9 mouse cellular contexts compared by ENCODE assay signal in the genomic region with DNA sequence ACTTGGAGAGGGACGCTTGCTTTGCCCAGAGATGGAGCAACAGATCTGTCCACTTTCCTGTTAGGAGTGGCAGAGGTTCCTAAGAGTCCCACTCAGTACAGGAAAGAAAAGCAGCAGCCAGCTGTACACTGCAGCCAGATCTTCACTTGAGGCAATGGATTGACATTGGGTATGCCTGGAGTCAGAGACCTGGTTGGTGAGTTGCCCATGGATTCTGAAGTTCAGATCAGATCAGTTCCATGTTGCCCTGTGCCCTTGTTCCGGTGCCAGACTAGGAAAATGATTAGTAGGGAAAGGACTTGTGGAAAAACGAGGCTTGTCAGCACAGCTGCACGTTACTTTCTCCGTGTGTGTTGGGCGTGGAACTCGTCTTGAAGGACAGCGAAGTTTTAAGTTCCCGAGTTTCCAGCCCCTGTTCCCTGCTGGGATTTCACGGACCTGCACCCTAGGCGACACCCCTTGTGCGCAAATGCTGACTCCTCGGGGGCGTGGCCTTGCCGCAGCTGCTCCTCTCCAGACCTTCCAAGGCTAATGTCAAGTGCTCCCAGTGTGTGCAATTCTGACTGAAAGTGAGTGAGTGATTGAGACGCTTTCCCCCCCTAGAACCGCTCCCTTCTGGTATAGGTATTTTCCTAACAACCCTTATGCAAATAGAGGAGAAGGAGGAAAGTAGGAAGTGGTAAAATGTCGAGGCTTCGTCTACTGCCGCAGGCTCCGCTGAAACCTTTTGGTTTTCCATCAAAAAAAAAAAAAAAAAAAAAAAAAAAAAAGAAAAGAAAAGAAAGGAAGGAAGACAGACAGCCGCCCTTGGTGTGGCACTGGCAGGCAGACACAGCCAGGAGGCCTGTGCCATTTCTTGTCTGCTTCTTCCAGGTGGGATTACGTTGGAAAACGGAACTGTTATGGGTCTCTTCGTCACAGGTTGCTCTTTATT. TPM values are rescaled to one million over a fixed set of nuclear protein-coding genes. Genes with fewer than 3 reads are reported as not detected.
DNase-seq lines count a peak whose midpoint lies in the region; ATAC-seq and TF ChIP-seq lines count a peak whose summit lies in the region.
"Had no signal": no experiment of that assay in that cellular context is flagged by ENCODE, and none has a peak within 500 bp of the region (broad histone marks: within the 10 kb centered on the region; RNA-seq: fewer than 3 reads in every experiment).

No protein-coding gene starts in this region.

- peak overlapping the region; percentile 18; the same call in 1 of the 2 replicates for H3K9ac ChIP-seq in heart, embryonic 15.5 days
- H3K9ac ChIP-seq in kidney, postnatal 0 days (ENCODE audit: low read depth, low read length), result 0 out of 2 replicates have a peak overlapping the region, but pooled peaks have one; percentile 23

- H3K36me3 ChIP-seq in heart, embryonic 15.5 days, result no peaks in the 10 kb centered on the region
- no peaks in the 10 kb centered on the region for H3K36me3 ChIP-seq in kidney, postnatal 0 days (ENCODE audit: insufficient read depth, low read length)
- no peaks in the 10 kb centered on the region for H3K36me3 ChIP-seq in spleen, adult 2 months (ENCODE audit: control insufficient read depth, insufficient read depth, low read length)

- peak overlapping the region; percentile 71 for H3K4me2 ChIP-seq in heart, embryonic 15.5 days
- peak overlapping the region; percentile 64 for H3K4me2 ChIP-seq in kidney, postnatal 0 days (ENCODE audit: low read length)

- WGBS in heart, embryonic 15.5 days, result 8% methylated on average over 25 of the region's 25 CpGs
- 8% methylated on average over 25 of the region's 25 CpGs for WGBS in kidney, postnatal 0 days
- WGBS in spleen, adult 2 months, result 15% methylated on average over 25 of the region's 25 CpGs

- H3K4me1 ChIP-seq in embryonic fibroblast, embryonic 13.5 days (ENCODE audit: control insufficient read depth, insufficient read depth, low read length), result peaks cover 24% of the 10 kb centered on the region
- H3K4me1 ChIP-seq in heart, embryonic 15.5 days (replicated peaks), result peaks cover 22% of the 10 kb centered on the region
- H3K4me1 ChIP-seq in kidney, postnatal 0 days (replicated peaks; ENCODE audit: insufficient read depth, low read length), result peaks cover 15% of the 10 kb centered on the region; the same call in 1 of the 2 replicates
- H3K4me1 ChIP-seq in spleen, adult 2 months (ENCODE audit: control insufficient read depth, insufficient read depth, insufficient read length), result peaks cover 17% of the 10 kb centered on the region; the same call in 1 of the 2 replicates

- H3K27me3 ChIP-seq in heart, embryonic 15.5 days, result no peaks in the 10 kb centered on the region
- H3K27me3 ChIP-seq in kidney, postnatal 0 days (ENCODE audit: insufficient read depth, low read length), result no peaks in the 10 kb centered on the region
- H3K27me3 ChIP-seq in spleen, adult 2 months (ENCODE audit: control insufficient read depth, insufficient read depth, low read length), result no peaks in the 10 kb centered on the region

- peak overlapping the region; percentile 8; the same call in 1 of the 2 replicates for H3K4me3 ChIP-seq in embryonic fibroblast, embryonic 13.5 days (ENCODE audit: insufficient read depth, low read length)
- H3K4me3 ChIP-seq in heart, embryonic 15.5 days, result peak overlapping the region; percentile 41
- peak overlapping the region; percentile 17 for H3K4me3 ChIP-seq in kidney, postnatal 0 days (replicated peaks; ENCODE audit: low read depth, low read length)
- H3K4me3 ChIP-seq in spleen, adult 2 months (ENCODE audit: extremely low read depth, insufficient read depth, insufficient read length), result peak overlapping the region; percentile 35

- H3K27ac ChIP-seq in embryonic fibroblast, embryonic 13.5 days (ENCODE audit: insufficient read depth, low read length), result 0 out of 2 replicates have a peak overlapping the region, but pooled peaks have one; percentile 12
- H3K27ac ChIP-seq in heart, embryonic 15.5 days, result no peak overlapping the region
- H3K27ac ChIP-seq in kidney, postnatal 0 days, result peak overlapping the region; percentile 50; the same call in 1 of the 2 replicates
- H3K27ac ChIP-seq in spleen, adult 2 months (ENCODE audit: insufficient read depth, low read length), result 0 out of 2 replicates have a peak overlapping the region, but pooled peaks have one; percentile 2

- no peaks in the 10 kb centered on the region for H3K9me3 ChIP-seq in heart, embryonic 15.5 days (replicated peaks)
- H3K9me3 ChIP-seq in kidney, postnatal 0 days (replicated peaks; ENCODE audit: low read length), result no peaks in the 10 kb centered on the region
- H3K9me3 ChIP-seq: G1E had no signal

- no peak for TF ChIP-seq CTCF in embryonic fibroblast, embryonic 13.5 days (IDR thresholded peaks at IDR 0.05; ENCODE audit: borderline replicate concordance, insufficient read depth, low read length)
- no peak for TF ChIP-seq CTCF in kidney, postnatal 0 days (IDR thresholded peaks at IDR 0.05; ENCODE audit: low read depth)
- TF ChIP-seq CTCF in spleen, adult 2 months (IDR thresholded peaks at IDR 0.05; ENCODE audit: extremely low read depth, insufficient read depth, insufficient read length, insufficient replicate concordance), result no peak

- DNase-seq in ovary, adult 18-20 months (ENCODE audit: low spot score), result peak; percentile 64
- DNase-seq in ovary, postnatal 10 days (ENCODE audit: low spot score), result no peak
- DNase-seq in kidney, postnatal 0 days (ENCODE audit: low spot score), result peak; percentile 77
- peak; percentile 85 for DNase-seq in lung, postnatal 36 days
- DNase-seq in spleen, adult 2 months (ENCODE audit: low read depth in 1 of 2, low spot score in 2 of 2), result peak in 1 of 2 experiments; percentile 26
- no peak for DNase-seq in cerebellum, adult 11-12 months

- 0 out of 2 replicates have a peak, but pooled peaks have one; percentile 5 for TF ChIP-seq POLR2A in embryonic fibroblast, embryonic 13.5 days (IDR thresholded peaks at IDR 0.05; ENCODE audit: low read depth, low read length)
- TF ChIP-seq POLR2A in spleen, adult 2 months (IDR thresholded peaks at IDR 0.05; ENCODE audit: low read depth, low read length), result no peak

- ATAC-seq in heart, embryonic 15.5 days (replicated peaks; ENCODE audit: insufficient number of reproducible peaks, insufficient read depth, low FRiP score, low read depth), result no peak
- peak; percentile 59 for ATAC-seq in kidney, postnatal 0 days (replicated peaks; ENCODE audit: low FRiP score, low read depth)

RNA-seq across cellular contexts. Expression of a gene that starts 28.4 kb away (rescaled TPM):
- 19.5 and 21.0 TPM in 2 replicates for polyA plus RNA-seq in embryonic fibroblast, embryonic 13.5 days (2011; ENCODE audit: insufficient read length, low read depth, missing spikeins)
- 7.8 and 10.2 TPM in 2 replicates for polyA plus RNA-seq in heart, embryonic 15.5 days (2015; fragmentation: Nextera tagmentation; extraction: Ambion mirVana)
- polyA plus RNA-seq in kidney, postnatal 0 days (2015; fragmentation: Nextera tagmentation; extraction: Ambion mirVana), result 9.3 TPM in 2 replicates
- 36.5 and 37.1 TPM in 2 replicates for polyA plus RNA-seq in spleen, adult 2 months (2012; rRNA removed)

Comparison
In these comparisons a context has a peak if more than half of its experiments do, and no peak if none do; other contexts are left out.
1. DNase-seq: peak in ovary, adult 18-20 months (single experiment), kidney, postnatal 0 days (single experiment) and lung, postnatal 36 days (single experiment); none in ovary, postnatal 10 days (single experiment) and cerebellum, adult 11-12 months (single experiment).
2. Peak in every context shown above with its lines, with median percentiles within 50 percentile points of each other: H3K4me3 ChIP-seq.